Mouse (Mus musculus) kidney, postnatal 36 days (tissue): Measurements from ENCODE around the gene Fcho1.
A peak's percentile ranks its signal among the peaks of the same experiment; 100 is the strongest.
"Not testable (repeated sequence)": the region's sequence is repeated elsewhere in the genome, so short reads cannot be mapped to it uniquely, and the experiment has no call there.

Experiments used
- DNase-seq, 2 experiments: peaks; one replicate each; pipeline ENCODE4 v3.0.0; 2021 to 2022; ENCODE audit warnings: mixed read lengths in 2 of 2

Fcho1 gene

DNA sequence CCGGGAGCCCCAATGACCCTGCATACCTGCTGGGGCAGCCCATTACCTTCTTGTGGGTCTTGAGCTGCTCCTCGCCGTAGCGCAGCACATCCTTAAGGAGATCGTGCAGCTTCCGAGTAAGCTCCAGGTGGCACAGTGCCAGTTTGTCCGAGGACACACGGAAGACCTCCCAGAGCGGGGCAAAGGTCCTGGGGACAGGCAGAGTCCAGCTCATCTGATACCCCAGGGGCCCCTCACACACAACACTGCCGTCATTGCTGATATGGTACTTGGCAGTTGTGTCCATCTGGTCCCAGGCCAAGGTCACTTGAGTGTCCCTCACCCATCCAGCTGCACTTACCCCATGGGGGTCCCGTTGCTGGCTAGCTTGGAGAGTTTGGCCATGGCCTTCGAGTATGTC lies 8.4 kb downstream of the Fcho1 start:
- peak in 1 of 2 experiments; percentile 40 for DNase-seq

DNA sequence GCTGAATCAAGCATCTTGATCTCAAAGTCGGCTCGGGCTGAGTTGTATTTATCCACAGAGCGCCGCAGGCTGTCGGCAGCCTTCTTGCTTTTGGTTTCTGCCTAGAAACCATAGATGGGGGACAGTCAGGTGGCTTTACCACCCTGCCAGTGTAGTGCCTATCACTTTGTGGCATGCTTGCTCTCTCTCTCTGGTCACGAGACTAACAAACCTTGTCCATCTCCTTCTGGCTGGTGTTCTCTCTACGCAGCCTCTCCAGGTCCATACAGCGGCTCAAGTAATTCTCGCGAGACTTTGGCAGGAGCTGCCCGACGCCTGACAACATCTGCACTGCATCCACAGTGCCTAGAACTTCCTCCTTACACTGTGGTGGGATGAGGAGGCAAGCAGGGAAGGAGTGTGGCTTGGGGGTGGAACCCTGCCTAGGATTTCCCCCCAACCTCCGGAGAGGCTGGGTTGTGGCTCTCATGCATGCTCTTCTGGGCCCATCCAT lies 8.9 kb downstream of the Fcho1 start:
- DNase-seq = no peak

DNA sequence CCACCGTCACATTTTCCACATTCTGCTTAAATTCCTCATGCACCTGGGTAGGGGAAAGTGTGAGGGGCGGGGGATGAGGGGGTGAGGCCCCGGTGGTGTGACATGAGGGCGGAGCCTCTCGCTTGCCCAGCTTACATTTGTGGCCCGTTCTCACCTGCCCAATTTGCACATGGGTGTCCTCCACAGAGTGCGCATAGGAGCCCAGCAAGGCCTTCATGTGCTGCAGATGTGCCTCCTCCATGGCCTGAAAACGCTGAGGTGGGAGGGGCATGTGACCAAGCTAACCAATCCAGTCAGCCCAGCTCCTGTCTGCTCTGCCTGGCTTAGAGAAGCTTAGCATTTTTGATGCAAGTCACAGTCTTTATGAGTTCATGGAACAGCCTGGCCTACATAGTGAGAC lies 10.0 kb downstream of the Fcho1 start:
- no peak for DNase-seq

DNA sequence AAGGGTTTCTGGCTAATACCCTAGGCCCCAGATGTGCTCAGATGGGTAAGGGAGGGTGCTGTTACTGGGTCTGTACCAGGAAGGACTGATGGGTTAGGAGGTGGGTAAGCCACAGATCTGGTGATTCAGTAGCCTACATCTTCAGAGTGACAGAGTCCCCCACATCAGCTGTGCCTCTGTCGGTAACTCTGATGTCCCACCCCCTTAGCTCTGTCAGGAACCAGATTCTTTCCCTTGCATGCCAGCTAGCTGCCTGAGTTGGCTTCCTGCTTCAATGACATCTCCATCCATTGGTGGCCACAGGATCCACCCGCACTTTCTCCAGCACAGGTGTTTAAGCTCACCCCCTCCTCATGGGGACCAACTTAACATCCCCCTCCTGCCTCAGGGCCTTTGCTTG lies 13.9 kb downstream of the Fcho1 start:
- no peak for DNase-seq

DNA sequence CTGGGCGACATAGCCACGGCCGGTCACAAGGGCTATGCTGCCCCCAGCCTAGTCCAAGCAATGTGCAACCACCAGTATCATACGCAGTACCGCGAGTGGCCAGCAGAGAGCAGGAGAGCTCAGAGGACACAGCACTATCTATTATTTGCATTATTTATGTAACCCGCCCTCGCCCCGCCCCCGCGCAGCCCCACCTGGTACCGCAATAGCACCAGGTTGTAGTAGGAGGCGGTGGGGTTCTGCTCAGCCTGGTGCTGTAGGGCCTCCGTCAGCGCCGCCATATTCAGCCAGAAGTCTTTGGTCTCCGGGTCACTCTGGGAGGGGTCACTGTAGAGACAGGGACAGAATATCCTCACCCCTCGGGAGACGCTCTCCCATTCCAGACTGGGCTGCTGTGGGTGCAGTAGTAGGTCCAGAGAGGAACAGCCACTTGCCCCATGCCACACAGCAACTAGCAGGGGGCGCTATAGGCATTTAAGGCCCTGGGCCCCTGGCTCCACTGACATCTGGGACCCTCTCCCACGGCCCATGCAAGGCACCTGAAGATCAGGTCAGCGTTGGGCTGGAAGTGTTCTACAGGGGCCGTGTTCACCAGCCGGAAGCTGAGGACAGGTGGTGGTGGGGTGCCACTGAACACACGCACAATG lies 15.6 kb downstream of the Fcho1 start:
- DNase-seq = peak; percentile 81 to 92

DNA sequence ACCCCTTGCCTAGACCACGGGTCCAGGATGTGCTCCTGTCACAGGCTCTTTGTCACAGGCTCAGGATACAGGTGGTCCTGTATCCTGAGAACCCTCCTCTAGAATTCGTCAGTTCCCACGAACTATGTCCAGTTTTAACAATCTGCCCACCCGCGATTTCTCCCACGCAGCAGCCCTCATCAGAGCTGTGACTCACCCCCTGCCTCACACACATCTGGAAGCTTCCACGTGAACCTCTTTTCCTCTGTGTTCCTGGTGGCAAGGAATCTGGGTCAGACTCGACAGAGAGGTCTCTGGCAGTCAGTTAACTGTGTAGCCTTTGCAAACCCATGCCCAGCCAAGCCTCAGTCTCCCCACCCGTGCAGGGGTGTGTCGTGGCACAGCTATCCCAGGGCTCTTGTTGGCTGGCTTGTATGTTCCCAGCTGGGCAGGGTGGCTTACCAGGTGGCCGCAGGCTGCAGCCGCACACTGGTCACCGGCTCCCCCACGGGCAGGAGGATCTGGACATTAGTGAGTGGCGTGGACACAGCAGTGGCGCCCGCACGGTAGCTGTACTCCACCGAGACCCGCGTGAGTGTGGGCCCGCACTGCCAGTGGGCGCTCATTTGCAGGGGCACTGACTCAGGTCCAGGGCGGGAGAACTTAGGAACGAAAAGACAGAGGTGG lies 16.2 kb downstream of the Fcho1 start:
- DNase-seq = no peak

DNA sequence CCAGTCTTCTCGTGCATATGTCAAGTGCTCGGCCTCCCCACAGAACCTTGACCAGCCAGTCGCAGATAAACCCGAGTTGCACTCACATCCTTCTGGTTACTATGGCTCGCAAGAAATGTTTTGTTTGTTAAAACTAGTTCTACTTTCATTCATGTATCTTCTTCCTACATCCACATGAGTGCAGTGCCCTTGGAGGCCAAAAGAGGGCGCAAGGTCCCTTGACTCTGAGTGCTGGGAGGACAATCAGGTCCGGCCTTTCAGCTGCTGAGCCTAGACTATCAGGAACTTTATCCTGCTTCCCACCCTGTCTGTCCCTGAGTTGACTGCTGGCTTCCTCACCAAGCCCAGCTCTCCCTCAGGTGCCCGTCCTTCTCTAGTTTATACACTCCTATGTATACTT lies 17.6 kb downstream of the Fcho1 start:
- peak in 1 of 2 experiments; percentile 71 for DNase-seq

DNA sequence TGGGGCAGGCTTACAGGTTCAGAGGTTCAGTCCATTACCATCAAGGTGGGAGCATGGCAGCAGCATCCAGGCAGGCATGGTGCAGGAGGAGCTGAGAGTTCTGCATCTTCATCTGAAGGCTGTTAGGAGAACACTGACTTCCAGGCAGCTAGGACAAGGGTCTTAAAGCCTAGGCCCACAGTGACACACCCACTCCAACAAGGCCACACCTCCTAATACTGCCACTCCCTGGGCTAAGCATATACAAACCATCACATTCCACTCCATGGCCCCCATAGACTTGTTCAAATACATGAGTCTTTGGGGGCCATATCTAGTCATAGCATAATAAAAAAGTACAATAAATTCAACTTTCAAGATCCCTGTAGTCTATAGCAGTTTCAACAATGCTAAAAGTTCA lies 22.1 kb downstream of the Fcho1 start:
- not testable (repeated sequence) for DNase-seq

DNA sequence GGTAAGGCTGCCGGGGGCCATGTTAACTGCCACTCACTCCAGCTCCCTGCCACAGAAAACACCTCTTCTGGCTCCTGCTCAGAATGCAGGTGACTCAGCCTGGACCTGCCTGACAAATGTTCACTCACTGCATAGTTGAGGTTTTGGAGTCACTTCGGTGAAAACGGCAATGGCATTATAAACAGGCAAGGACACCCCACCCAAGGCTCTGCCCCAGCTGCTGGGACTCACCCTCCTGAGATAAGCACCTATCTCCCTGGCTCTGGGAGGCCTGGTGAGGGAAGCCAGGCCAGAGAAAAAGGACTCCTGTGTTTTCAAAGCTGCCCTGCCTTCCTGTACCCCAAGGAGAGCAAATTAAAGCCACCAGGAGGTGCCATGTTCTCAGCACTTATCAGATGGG lies 22.6 kb downstream of the Fcho1 start:
- DNase-seq = no peak

DNA sequence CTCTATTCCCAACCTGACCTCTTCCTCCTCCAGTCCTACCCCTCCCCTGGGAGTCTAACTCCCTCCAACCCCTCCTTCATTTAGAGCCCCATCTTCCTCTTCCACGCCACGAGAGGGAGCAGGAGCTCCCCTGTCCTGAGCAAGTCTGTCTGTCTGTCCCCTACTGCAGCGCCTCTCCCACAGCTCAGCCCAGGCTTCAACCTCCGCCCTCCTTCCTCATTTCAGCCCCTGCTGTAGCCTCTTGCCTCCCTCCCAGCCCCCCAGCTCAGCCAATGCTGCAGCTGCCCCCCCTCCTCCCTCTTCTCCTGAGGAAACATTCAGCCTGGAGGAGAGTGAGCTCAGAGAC lies 23.5 kb downstream of the Fcho1 start:
- DNase-seq = no peak

DNA sequence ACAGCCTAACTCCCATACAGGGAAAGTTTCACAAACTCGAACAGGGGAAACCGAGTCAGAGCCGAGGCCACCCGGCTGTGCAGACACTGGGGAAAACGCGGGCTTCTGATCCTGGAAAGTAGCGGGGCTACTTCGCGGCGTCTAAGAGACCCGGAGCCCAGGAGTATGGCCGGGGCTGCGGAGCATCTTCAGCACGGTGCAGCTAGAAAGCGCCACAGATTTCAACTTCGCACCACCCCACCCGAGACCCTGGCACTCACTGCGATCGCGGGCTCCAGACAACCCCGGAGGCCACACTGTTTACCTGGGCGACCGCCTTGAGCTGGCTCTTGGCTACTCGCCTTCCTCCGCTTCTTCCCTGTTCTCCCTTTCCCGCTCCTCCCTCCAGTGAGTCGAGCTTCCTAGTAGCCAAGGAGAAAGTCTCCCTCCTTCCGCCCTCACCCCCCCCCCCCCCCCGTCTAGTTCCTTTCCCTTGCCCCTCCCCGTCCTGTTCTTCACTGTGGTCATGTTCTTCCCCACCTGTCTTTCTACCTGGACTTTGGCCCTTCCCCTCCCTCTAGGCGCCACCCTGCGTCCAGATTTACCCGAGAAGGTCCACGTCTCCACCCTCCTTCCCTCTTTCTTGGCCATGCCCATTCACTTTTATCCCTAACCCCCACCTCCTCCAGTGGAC lies 24.0 kb downstream of the Fcho1 start, which contains the start of gene B3gnt3:
Gene B3gnt3, minus strand, starts transcription at position 376 of the 673 bp plus-strand sequence.
- no peak for DNase-seq

DNA sequence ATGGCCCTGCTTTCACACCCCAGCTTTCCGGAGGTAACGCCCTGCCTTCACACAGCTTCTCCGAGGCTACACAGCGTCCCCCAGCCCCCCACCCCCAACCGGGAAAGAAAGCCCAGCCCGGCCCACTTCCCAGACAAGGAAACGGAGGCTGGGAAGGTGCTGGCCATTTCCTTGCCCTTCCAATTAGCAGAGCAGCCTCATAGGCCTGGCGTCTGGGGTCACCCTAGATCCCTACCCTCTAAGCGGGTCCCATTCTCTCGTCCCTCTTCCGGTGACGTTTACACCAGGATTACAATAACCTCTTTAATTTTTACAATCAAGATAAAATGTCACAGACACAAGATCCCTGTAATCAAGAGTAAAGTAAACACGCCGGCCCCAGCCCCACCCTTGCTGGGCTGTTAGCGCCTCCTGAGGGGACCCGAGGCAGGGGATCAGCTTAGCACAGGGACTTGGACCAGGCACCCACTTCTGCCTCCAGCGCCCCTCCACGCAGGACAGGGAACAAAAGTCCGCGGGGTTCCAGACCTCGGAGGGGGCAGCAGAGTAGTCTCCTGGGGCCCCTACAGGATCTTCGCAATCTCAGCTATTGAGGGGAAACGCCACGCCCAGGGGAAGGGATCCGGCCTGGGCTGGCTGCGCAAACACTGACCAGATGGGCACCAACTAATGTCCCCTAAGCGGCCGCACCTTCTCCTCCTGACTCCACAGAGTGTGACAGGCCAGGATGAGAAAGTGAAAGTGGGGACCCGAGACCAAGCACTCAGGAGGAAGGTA lies 24.8 kb downstream of the Fcho1 start:
- peak; percentile 58 to 66 for DNase-seq

DNA sequence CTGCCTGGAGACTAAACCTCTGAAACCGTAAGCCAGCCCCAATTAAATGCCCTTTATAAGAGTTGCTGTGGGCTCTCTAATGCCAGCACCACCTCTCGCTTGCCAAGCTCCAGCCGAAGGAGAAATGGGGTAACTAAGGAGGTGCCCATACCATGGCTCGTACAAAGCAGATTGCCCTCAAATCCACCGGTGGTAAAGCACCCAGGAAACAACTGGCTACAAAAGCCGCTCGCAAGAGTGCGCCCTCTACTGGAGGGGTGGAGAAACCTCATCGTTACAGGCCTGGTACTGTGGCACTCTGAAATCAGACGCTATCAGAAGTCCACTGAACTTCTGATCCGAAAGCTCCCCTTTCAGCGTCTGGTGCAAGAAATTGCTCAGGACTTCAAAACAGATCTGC lies 30.1 kb downstream of the Fcho1 start:
- DNase-seq = not testable (repeated sequence)

DNA sequence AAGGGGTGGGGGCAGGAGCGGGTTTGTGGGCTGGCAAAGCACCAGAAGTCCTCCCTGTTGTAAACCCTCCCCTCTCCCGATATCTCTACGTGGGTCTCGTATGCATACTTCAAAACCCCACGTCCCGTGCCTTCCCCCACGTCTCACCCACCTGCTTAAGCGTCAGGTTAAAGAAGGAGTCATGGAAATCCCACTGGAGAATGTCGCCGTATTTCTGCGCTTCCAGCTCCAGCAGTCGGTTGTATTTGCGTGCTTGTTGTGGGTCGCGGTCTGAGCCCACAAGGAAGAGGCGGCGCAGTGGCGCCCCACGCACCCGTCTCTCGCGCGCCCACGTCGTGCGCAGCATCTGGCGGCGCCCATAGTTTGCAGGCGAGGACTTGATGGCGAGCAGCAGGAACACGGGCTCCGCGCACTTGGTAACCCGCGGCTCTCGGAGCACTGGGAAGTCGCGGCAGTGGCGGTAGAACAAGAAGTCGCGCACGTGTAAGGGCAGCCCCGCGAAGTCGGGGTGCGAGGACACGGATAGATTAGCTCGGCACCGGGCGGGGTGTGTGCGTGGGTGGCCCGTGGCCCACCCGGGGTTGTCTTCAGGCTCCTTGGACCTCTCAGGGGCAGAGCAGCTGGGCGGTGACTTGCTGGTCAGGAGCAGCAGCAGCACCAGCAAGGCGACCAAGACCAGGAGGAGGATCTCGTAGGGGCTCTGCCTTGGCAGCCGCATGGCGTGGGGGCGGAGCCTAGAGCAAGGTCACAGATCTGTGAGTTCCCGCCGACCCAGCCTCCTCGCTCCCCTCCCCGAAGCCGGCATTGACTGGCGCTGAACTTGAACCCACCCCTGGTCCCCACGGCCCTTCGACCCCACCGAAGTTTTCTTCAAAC lies 32.1 kb downstream of the Fcho1 start:
- DNase-seq = no peak

DNA sequence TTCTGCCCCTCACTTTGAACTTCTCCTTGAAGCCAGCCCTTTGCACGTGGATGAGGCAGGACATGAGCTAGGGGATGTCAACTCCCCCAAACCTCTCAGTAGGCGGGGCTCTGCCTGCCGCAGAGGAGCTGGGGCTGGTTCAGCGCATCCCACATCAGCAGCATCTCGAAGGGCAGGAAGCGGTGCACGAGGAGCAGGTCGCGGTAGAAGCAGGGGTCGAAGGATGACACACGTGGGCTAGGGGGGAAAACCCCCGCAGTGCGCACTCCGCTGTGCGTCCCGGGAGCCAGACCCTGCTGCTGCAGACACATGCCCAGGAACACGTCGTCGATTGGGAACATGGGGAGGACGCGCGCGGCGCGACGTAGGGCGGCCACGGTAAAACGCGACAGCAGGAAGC lies 33.0 kb downstream of the Fcho1 start:
- no peak for DNase-seq

DNA sequence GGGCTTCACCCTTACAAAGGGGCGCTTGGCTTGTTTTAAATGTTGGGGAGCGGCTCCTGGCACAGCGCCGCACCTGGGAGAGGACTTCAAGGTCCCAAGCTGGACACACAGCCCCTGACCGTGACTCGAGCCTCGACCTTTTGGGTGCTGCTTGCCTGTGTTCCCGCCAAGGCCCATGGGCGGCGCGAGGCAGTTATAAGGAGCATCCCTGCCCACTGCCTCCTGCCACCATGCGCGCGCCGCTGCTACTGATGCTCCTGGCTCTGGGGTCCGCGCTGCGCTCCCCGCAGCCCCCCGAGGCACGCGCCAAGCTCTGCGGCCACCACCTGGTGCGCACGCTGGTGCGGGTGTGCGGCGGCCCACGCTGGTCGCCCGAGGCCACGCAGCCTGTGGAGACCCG lies 36.5 kb downstream of the Fcho1 start, which contains the start of gene Insl3:
Gene Insl3, plus strand, starts transcription at position 187 of the 400 bp plus-strand sequence.
- no peak for DNase-seq

DNA sequence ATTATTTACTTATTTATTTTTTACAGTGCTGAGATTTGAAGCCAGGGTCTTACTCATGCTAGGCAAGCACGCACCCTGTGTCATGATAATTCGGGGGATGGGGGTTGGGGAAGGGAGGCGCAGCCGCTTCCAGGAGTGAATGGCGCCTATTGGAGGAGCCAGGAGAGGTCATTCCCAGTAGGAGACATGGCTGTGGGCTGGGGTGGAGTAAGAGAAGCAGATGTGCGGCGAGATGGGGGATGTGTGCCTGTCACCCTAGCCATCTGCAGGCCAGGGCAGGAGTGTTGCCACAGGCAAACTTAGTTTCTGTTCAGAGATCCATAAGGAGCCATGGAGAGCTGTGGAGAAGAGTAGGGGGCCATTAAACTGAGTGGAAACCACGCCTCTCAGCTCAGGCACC lies 37.9 kb downstream of the Fcho1 start:
- no peak for DNase-seq

DNA sequence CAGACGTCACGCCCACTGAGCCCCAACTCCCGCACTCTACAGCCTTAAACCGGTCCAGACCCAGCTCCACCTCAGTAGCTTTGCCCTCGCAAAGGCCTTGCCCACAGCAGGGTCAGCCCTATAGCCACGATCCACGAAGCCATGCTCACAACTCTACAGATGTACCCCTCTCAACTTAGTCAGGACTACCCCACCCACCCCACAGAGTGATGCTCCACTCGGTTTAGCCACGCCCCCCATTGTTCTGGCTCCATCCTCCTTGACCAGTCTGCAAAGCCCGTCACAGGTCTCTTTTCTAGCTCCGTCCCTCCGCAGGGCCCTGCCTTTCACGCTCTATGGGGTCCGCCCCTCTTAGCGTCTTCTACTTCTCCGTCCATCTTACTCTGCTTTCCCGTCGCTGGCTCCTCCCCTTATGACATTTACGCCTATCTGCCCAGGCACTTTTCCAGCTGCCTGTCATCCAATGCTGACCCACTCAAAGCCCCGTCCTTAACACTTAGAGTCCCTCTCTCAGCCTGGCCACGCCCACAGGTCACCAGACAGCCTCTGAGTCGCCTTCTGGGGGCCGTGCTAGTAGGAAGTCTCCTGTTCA lies 39.3 kb downstream of the Fcho1 start:
- DNase-seq = no peak

DNA sequence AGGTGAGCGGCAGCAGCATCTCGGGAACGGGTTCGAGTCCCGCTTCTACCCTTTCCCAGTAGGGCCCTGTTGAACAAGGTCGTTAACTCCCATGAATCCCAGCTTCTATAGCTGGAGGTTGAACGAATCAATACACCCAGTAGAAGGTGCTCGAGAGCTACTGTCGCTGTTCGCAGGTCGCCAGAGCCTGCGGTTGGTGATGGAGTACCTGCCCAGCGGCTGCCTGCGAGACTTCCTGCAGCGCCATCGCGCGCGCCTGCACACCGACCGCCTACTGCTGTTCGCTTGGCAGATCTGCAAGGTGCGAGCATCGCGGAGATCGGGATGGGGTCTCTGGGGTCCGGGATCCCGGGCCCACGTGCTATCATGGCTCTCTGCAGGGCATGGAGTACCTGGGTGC lies 39.9 kb downstream of the Fcho1 start:
- no peak for DNase-seq

DNA sequence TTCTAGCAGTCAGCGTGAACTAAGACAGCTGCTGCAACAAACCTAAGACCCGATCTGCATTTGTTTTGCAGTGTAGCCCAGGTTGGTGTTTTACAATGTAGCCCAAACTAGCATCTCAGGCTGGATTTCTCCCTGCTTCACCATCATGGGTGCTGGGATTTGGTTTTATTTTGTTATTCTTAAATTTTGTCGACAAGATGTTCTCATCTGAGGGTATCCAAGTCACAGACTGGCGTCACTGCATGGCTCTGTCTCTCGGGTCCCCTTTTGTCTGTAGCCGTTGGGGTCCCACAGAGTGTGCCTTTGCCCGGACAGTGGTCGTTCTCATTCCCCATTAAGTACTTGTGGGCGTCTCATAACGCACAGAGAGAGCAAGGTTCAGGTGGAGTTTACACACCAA lies 40.8 kb downstream of the Fcho1 start:
- no peak for DNase-seq

DNA sequence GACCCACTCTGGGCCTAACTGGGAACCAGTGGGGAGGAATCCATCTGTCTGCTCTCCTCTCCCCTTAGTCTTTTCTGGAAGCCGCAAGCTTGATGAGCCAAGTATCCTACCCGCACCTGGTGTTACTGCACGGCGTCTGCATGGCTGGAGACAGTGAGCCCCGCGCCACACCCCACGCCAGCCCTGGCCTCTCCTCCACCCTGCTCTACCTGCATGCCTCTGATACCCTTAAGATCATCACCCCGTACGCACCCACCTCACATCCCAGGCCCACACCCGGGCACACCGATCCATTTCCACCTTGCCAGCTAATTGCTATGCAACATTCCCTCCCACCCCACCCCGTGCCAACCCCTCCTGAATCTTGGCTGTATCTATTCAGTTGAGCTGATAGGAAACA lies 42.7 kb downstream of the Fcho1 start:
- DNase-seq = no peak
